ENCODE assay signal across 9 mouse cellular contexts in the genomic region with DNA sequence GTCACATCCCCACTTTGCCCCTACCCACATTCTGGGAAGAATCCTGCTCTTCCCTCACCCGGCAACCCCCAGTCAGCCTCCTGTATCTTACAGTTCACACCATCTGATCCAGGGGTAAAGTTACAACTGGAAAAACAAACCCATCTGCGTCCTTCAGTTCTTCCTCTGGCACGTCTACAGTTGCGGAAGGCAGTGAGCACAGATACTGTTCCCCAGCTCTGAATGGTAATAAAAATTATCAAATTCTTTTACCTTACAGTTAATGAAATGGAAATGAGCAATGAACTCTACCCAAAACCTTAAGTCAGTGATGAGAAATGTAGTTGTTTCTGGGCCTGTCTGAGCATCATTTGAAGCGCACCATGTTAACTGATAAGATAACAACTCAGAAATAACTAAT. TPM values are rescaled to one million over a fixed set of nuclear protein-coding genes. Genes with fewer than 3 reads are reported as not detected.
DNase-seq lines count a peak whose midpoint lies in the region; ATAC-seq and TF ChIP-seq lines count a peak whose summit lies in the region.
"Had no signal": no experiment of that assay in that cellular context is flagged by ENCODE, and none has a peak within 500 bp of the region (broad histone marks: within the 10 kb centered on the region; RNA-seq: fewer than 3 reads in every experiment).

No protein-coding gene starts in this region.

- no peak for DNase-seq in heart, adult 2 months
- DNase-seq in heart, postnatal 25 days (ENCODE audit: low spot score): no peak
- DNase-seq in limb, embryonic 10.5 days (ENCODE audit: low spot score): no peak
- DNase-seq in embryo, embryonic 9.5 days (ENCODE audit: extremely low spot score): no peak
- no peak for DNase-seq in right cerebral cortex, postnatal 10 days (ENCODE audit: low spot score in 2 of 2)

- H3K36me3 ChIP-seq in heart, adult 2 months (ENCODE audit: control insufficient read depth, insufficient read depth, low read length): peaks cover 4% of the 10 kb centered on the region
- no peaks in the 10 kb centered on the region for H3K36me3 ChIP-seq in ES-Bruce4 (ENCODE audit: control insufficient read depth, insufficient read depth, low read length, poor library complexity, severe bottlenecking)
- no peaks in the 10 kb centered on the region for H3K36me3 ChIP-seq in forebrain, embryonic 13.5 days (ENCODE audit: poor library complexity, severe bottlenecking)
- no peaks in the 10 kb centered on the region for H3K36me3 ChIP-seq in limb, embryonic 10.5 days
- H3K36me3 ChIP-seq in stomach, embryonic 14.5 days (ENCODE audit: control insufficient read depth, insufficient read depth, low read length): no peaks in the 10 kb centered on the region

- ATAC-seq in forebrain, embryonic 13.5 days: no peak
- no peak for ATAC-seq in stomach, embryonic 14.5 days (ENCODE audit: insufficient number of reproducible peaks, insufficient read depth, low FRiP score, low read depth)

- 46% methylated on average over 5 of the region's 5 CpGs for WGBS in heart, adult 2 months
- WGBS in forebrain, embryonic 13.5 days: 68% methylated on average over 5 of the region's 5 CpGs
- WGBS in limb, embryonic 10.5 days: 54% methylated on average over 5 of the region's 5 CpGs
- WGBS in stomach, embryonic 14.5 days: 46% methylated on average over 5 of the region's 5 CpGs

- H3K27ac ChIP-seq in heart, adult 2 months: peak overlapping the region; percentile 83
- H3K27ac ChIP-seq in ES-Bruce4 (ENCODE audit: insufficient read depth, low read length): peak overlapping the region; percentile 87
- peak overlapping the region; percentile 99 for H3K27ac ChIP-seq in forebrain, embryonic 13.5 days
- H3K27ac ChIP-seq in limb, embryonic 10.5 days: peak overlapping the region; percentile 96
- peak overlapping the region; percentile 93 for H3K27ac ChIP-seq in stomach, embryonic 14.5 days (ENCODE audit: low read length)

- TF ChIP-seq EP300 in heart, adult 2 months (IDR thresholded peaks at IDR 0.05; ENCODE audit: insufficient read depth, low read depth, low read length): no peak
- TF ChIP-seq EP300 in ES-Bruce4 (IDR thresholded peaks at IDR 0.05; ENCODE audit: insufficient read depth, low read depth, low read length): no peak

- H3K4me1 ChIP-seq in heart, adult 2 months (ENCODE audit: control insufficient read depth, insufficient read depth, low read length): peaks cover 25% of the 10 kb centered on the region
- peaks cover 6% of the 10 kb centered on the region for H3K4me1 ChIP-seq in ES-Bruce4 (ENCODE audit: control insufficient read depth, insufficient read depth, low read length)
- H3K4me1 ChIP-seq in forebrain, embryonic 13.5 days: peaks cover 33% of the 10 kb centered on the region
- H3K4me1 ChIP-seq in limb, embryonic 10.5 days: peaks cover 51% of the 10 kb centered on the region
- H3K4me1 ChIP-seq in stomach, embryonic 14.5 days (ENCODE audit: control insufficient read depth, insufficient read depth, low read length): peaks cover 34% of the 10 kb centered on the region

- TF ChIP-seq POLR2A in heart, adult 2 months (IDR thresholded peaks at IDR 0.05; ENCODE audit: insufficient read depth, low read depth, low read length): no peak
- no peak for TF ChIP-seq POLR2A in ES-Bruce4 (IDR thresholded peaks at IDR 0.05; ENCODE audit: insufficient read depth, low read length)

- no peak overlapping the region for H3K9ac ChIP-seq in heart, adult 2 months (ENCODE audit: low read depth, low read length)
- H3K9ac ChIP-seq in ES-Bruce4 (ENCODE audit: low read depth, poor library complexity, severe bottlenecking): no peak overlapping the region
- no peak overlapping the region for H3K9ac ChIP-seq in forebrain, embryonic 13.5 days
- H3K9ac ChIP-seq in stomach, embryonic 14.5 days (replicated peaks; ENCODE audit: low read depth, low read length): no peak overlapping the region

- no peak overlapping the region for H3K4me2 ChIP-seq in forebrain, embryonic 13.5 days
- H3K4me2 ChIP-seq in stomach, embryonic 14.5 days (replicated peaks; ENCODE audit: low read depth, low read length): no peak overlapping the region

- TF ChIP-seq CTCF in heart, adult 2 months (IDR thresholded peaks at IDR 0.05): no peak
- TF ChIP-seq CTCF in ES-Bruce4 (IDR thresholded peaks at IDR 0.05; ENCODE audit: low read depth, low read length): no peak

- H3K27me3 ChIP-seq in heart, adult 2 months (ENCODE audit: control insufficient read depth, insufficient read depth, low read length): no peaks in the 10 kb centered on the region
- no peaks in the 10 kb centered on the region for H3K27me3 ChIP-seq in ES-Bruce4 (ENCODE audit: control insufficient read depth, insufficient read depth, low read length, poor library complexity, severe bottlenecking)
- no peaks in the 10 kb centered on the region for H3K27me3 ChIP-seq in forebrain, embryonic 13.5 days
- no peaks in the 10 kb centered on the region for H3K27me3 ChIP-seq in limb, embryonic 10.5 days (ENCODE audit: low read depth, poor library complexity, severe bottlenecking)
- H3K27me3 ChIP-seq in stomach, embryonic 14.5 days (ENCODE audit: control insufficient read depth, insufficient read depth, low read length): no peaks in the 10 kb centered on the region

- no peaks in the 10 kb centered on the region for H3K79me2 ChIP-seq in heart, adult 2 months (replicated peaks; ENCODE audit: control insufficient read depth, insufficient read depth, low read length)

- intact Hi-C loops in heart, adult 2 months (cut with DNase I): loop anchor here (1.0 to 2.0 kb wide), 4 partner anchors 45 to 87 kb away; no protein-coding TSS in a partner anchor
- intact Hi-C loops in heart, postnatal 25 days (cut with DNase I): loop anchor here (1.0 kb wide), 2 partner anchors 64 to 86 kb away; no protein-coding TSS in a partner anchor

- peaks cover 35% of the 10 kb centered on the region for H3K9me3 ChIP-seq in ES-Bruce4 (replicated peaks; ENCODE audit: control insufficient read depth, insufficient read depth, low read length, poor library complexity, severe bottlenecking)
- H3K9me3 ChIP-seq in forebrain, embryonic 13.5 days (replicated peaks): no peaks in the 10 kb centered on the region
- H3K9me3 ChIP-seq in limb, embryonic 10.5 days (replicated peaks): no peaks in the 10 kb centered on the region
- peaks cover 3% of the 10 kb centered on the region; the same call in 1 of the 2 replicates for H3K9me3 ChIP-seq in stomach, embryonic 14.5 days (ENCODE audit: control insufficient read depth, low read depth, low read length)

- H3K4me3 ChIP-seq in heart, adult 2 months: no peak overlapping the region
- no peak overlapping the region for H3K4me3 ChIP-seq in ES-Bruce4 (ENCODE audit: low read depth, low read length)
- H3K4me3 ChIP-seq in forebrain, embryonic 13.5 days: no peak overlapping the region
- no peak overlapping the region for H3K4me3 ChIP-seq in limb, embryonic 10.5 days
- no peak overlapping the region for H3K4me3 ChIP-seq in stomach, embryonic 14.5 days (ENCODE audit: low read depth, low read length)

RNA-seq across cellular contexts. Expression of gene Atf7ip, which starts 38.1 kb away (rescaled TPM):
- total RNA-seq in heart, adult 2 months (2021): 10 to 100 TPM; 73.1 to 88.0 TPM
- 21.4 and 31.7 TPM in 2 replicates for polyA plus RNA-seq in heart, adult 2 months (2012; rRNA removed)
- total RNA-seq in heart, postnatal 25 days (2021): 10 to 100 TPM; 79.8 to 92.6 TPM
- polyA plus RNA-seq in ES-Bruce4 (2011; ENCODE audit: insufficient read depth, insufficient read length, low read depth, missing spikeins): 110 and 114 TPM in 2 replicates
- polyA plus RNA-seq in forebrain, embryonic 13.5 days (2015; fragmentation: Nextera tagmentation; extraction: Ambion mirVana): 47.3 and 56.6 TPM in 2 replicates
- polyA plus RNA-seq in limb, embryonic 10.5 days (2016; fragmentation: Nextera tagmentation; extraction: Ambion mirVana): 40.0 and 49.9 TPM in 2 replicates
- 49.9 and 59.3 TPM in 2 replicates for polyA plus RNA-seq in stomach, embryonic 14.5 days (2014; fragmentation: Nextera tagmentation; extraction: Ambion mirVana)

RNA-seq across cellular contexts. Expression of gene E330021D16Rik, which starts 52.5 kb away (rescaled TPM):
- not detected for total RNA-seq in heart, adult 2 months (2021)
- polyA plus RNA-seq in heart, adult 2 months (2012; rRNA removed): not detected in 2 replicates
- total RNA-seq in heart, postnatal 25 days (2021): not detected
- 0.36 TPM in 1 of 2 replicates, not detected in the other for polyA plus RNA-seq in ES-Bruce4 (2011; ENCODE audit: insufficient read depth, insufficient read length, low read depth, missing spikeins)
- polyA plus RNA-seq in forebrain, embryonic 13.5 days (2015; fragmentation: Nextera tagmentation; extraction: Ambion mirVana): not detected in 2 replicates
- not detected in 2 replicates for polyA plus RNA-seq in limb, embryonic 10.5 days (2016; fragmentation: Nextera tagmentation; extraction: Ambion mirVana)
- polyA plus RNA-seq in stomach, embryonic 14.5 days (2014; fragmentation: Nextera tagmentation; extraction: Ambion mirVana): 0.36 TPM in 2 replicates
- polyA plus RNA-seq: large intestine, adult 2 months had no signal
